Mouse (Mus musculus) liver, adult 2 months (tissue): ENCODE results near the gene Pigf.

ENCODE experiments used
- CTCF ChIP-seq: fragments of 200-500 bp; IDR thresholded peaks from 2 replicates; pipeline ENCODE4 v1.5.1; 2011; ENCODE audit warnings: low read depth, low read length, control low read depth
- POLR2A ChIP-seq: fragments of 200-500 bp; IDR thresholded peaks from 2 replicates; pipeline ENCODE4 v1.6.1; 2011; ENCODE audit warnings: low read length, control low read depth; ENCODE audit not compliant: insufficient read depth; ENCODE audit errors: extremely low read depth

DNA sequence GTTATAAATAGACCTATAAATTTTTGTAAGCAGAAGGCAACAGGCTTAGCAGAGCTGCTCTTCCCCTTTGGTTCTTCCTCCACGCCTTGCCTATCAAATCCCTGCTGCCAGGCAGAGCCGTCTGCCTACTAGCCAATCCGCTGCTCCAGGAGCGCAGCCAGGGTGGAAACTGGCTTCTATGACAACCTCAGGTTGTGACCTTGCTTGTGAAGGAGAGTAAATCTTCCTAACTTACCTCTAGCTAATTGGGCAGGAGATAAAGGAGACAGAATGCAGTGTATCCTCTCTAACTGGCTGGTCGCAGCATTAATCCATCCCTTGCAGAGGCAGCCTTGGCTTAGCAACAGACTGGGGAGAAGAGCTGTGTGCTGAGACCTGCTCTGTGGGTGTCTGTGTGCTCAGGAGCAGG is 29.8 kb upstream of the Pigf start:
- TF ChIP-seq CTCF (no peak), POLR2A (no peak)
